ENCODE assay signal across 8 mouse cellular contexts in genomic region chr5:114825978-114826691, GRCm38 (mm10). TPM values are rescaled to one million over a fixed set of nuclear protein-coding genes. Genes with fewer than 3 reads are reported as not detected.
DNase-seq lines count a peak whose midpoint lies in the region; ATAC-seq and TF ChIP-seq lines count a peak whose summit lies in the region.

No protein-coding gene starts in this region.

- peak; percentile 74 for ATAC-seq in heart, embryonic 14.5 days (ENCODE audit: insufficient number of reproducible peaks, insufficient read depth, low FRiP score, low read depth)
- peak; percentile 85 for ATAC-seq in megakaryocyte, adult 5-6 weeks (ENCODE audit: poor library complexity, severe bottlenecking)

- DNase-seq in CD4-positive helper T cell, adult 2 months (ENCODE audit: low read depth, low spot score), result peak; percentile 96
- DNase-seq in T-cell, adult 2 months (ENCODE audit: low spot score), result peak; percentile 90
- peak; percentile 90 for DNase-seq in kidney, postnatal 14 days
- DNase-seq in spleen, adult 2 months (ENCODE audit: low read depth in 1 of 2, low spot score in 2 of 2), result peak; percentile 82 to 84
- DNase-seq in layer of hippocampus, postnatal 14 days (ENCODE audit: low spot score in 2 of 2), result no peak

- no peak overlapping the region for H3K27ac ChIP-seq in cortical plate, adult 2 months (ENCODE audit: insufficient read depth, low read length)
- H3K27ac ChIP-seq in heart, embryonic 14.5 days (replicated peaks in 1 of 2; ENCODE audit: control insufficient read depth in 1 of 2, insufficient read depth in 1 of 2, low read depth in 2 of 2, low read length in 2 of 2), result no peak overlapping the region
- no peak overlapping the region for H3K27ac ChIP-seq in spleen, adult 2 months (ENCODE audit: insufficient read depth, low read length)

- no peaks in the 10 kb centered on the region for H3K4me1 ChIP-seq in cortical plate, adult 2 months (ENCODE audit: control insufficient read depth, insufficient read depth, low read length)
- peaks cover 3 to 5% of the 10 kb centered on the region in 2 experiments; a peak in 1 of 4 replicates for H3K4me1 ChIP-seq in heart, embryonic 14.5 days (ENCODE audit: control insufficient read depth in 2 of 2, insufficient read depth in 2 of 2, low read length in 2 of 2)
- peaks cover 5% of the 10 kb centered on the region for H3K4me1 ChIP-seq in spleen, adult 2 months (ENCODE audit: control insufficient read depth, insufficient read depth, insufficient read length)

- H3K36me3 ChIP-seq in heart, embryonic 14.5 days (ENCODE audit: control insufficient read depth, insufficient read depth, low read length), result 0 out of 2 replicates have a peak, but pooled peaks cover 3% of the 10 kb centered on the region
- no peaks in the 10 kb centered on the region for H3K36me3 ChIP-seq in spleen, adult 2 months (ENCODE audit: control insufficient read depth, insufficient read depth, low read length)

- H3K4me2 ChIP-seq in heart, embryonic 14.5 days (ENCODE audit: low read length), result peak overlapping the region; percentile 67

- peak overlapping the region; percentile 53 for H3K9ac ChIP-seq in heart, embryonic 14.5 days (ENCODE audit: low read length)

- H3K27me3 ChIP-seq in heart, embryonic 14.5 days (ENCODE audit: control insufficient read depth, insufficient read depth, low read length), result no peaks in the 10 kb centered on the region
- no peaks in the 10 kb centered on the region for H3K27me3 ChIP-seq in spleen, adult 2 months (ENCODE audit: control insufficient read depth, insufficient read depth, low read length)

- H3K4me3 ChIP-seq in cortical plate, adult 2 months (ENCODE audit: insufficient read depth, low read length), result peak overlapping the region; percentile 17
- peak overlapping the region; percentile 34 to 42 for H3K4me3 ChIP-seq in heart, embryonic 14.5 days (ENCODE audit: control insufficient read depth in 1 of 2, insufficient read depth in 1 of 2, low read depth in 1 of 2, low read length in 2 of 2)
- peak overlapping the region; percentile 49; the same call in 1 of the 2 replicates for H3K4me3 ChIP-seq in spleen, adult 2 months (ENCODE audit: extremely low read depth, insufficient read depth, insufficient read length)

- H3K9me3 ChIP-seq in heart, embryonic 14.5 days (ENCODE audit: control insufficient read depth, low read length), result peaks cover 5% of the 10 kb centered on the region; the same call in 1 of the 2 replicates

- 7% methylated on average over 27 of the region's 27 CpGs for WGBS in heart, embryonic 14.5 days
- WGBS in spleen, adult 2 months, result 11% methylated on average over 26 of the region's 27 CpGs

- TF ChIP-seq POLR2A in cortical plate, adult 2 months (IDR thresholded peaks at IDR 0.05; ENCODE audit: extremely low read depth, insufficient read depth, low read length), result no peak
- no peak for TF ChIP-seq POLR2A in spleen, adult 2 months (IDR thresholded peaks at IDR 0.05; ENCODE audit: low read depth, low read length)

- TF ChIP-seq CTCF in cortical plate, adult 2 months (IDR thresholded peaks at IDR 0.05; ENCODE audit: extremely low read depth, insufficient read depth, low read length), result no peak
- TF ChIP-seq CTCF in spleen, adult 2 months (IDR thresholded peaks at IDR 0.05; ENCODE audit: extremely low read depth, insufficient read depth, insufficient read length, insufficient replicate concordance), result no peak

RNA-seq across cellular contexts. Expression of gene 1500011B03Rik, which starts 2.9 kb away (rescaled TPM):
- 232 and 245 TPM in 2 replicates for polyA plus RNA-seq in cortical plate, adult 2 months (2012; rRNA removed)
- 52.5 and 58.7 TPM in 2 replicates for polyA plus RNA-seq in heart, embryonic 14.5 days (2014; fragmentation: Nextera tagmentation; extraction: Ambion mirVana)
- 30.6 and 45.3 TPM in 2 replicates for total RNA-seq in megakaryocyte, adult 5-6 weeks (2015)
- 19.1 and 24.0 TPM in 2 replicates for total RNA-seq in megakaryocyte, adult 5-6 weeks (2017)
- polyA plus RNA-seq in spleen, adult 2 months (2012; rRNA removed), result 24.1 and 38.5 TPM in 2 replicates
- 100 to 1,000 TPM; 148 to 161 TPM for total RNA-seq in layer of hippocampus, postnatal 14 days (2021)

RNA-seq across cellular contexts. Expression of gene 4930519G04Rik, which starts 27.3 kb away (rescaled TPM):
- polyA plus RNA-seq in cortical plate, adult 2 months (2012; rRNA removed), result 0.06 TPM in 1 of 2 replicates, not detected in the other
- not detected in 2 replicates for polyA plus RNA-seq in heart, embryonic 14.5 days (2014; fragmentation: Nextera tagmentation; extraction: Ambion mirVana)
- 0.16 and 0.30 TPM in 2 replicates for total RNA-seq in megakaryocyte, adult 5-6 weeks (2015)
- total RNA-seq in megakaryocyte, adult 5-6 weeks (2017), result 0.24 and 0.84 TPM in 2 replicates
- polyA plus RNA-seq in spleen, adult 2 months (2012; rRNA removed), result 0.05 TPM in 1 of 2 replicates, not detected in the other
- total RNA-seq in layer of hippocampus, postnatal 14 days (2021), result not detected

RNA-seq across cellular contexts. Expression of gene Gm9936, which starts 32.3 kb away (rescaled TPM):
- 0.25 and 0.36 TPM in 2 replicates for polyA plus RNA-seq in cortical plate, adult 2 months (2012; rRNA removed)
- polyA plus RNA-seq in heart, embryonic 14.5 days (2014; fragmentation: Nextera tagmentation; extraction: Ambion mirVana), result not detected in 2 replicates
- total RNA-seq in megakaryocyte, adult 5-6 weeks (2015), result not detected in 2 replicates
- not detected in 2 replicates for total RNA-seq in megakaryocyte, adult 5-6 weeks (2017)
- not detected in 2 replicates for polyA plus RNA-seq in spleen, adult 2 months (2012; rRNA removed)
- total RNA-seq in layer of hippocampus, postnatal 14 days (2021), result under 1 TPM; 0.88 to 0.97 TPM

RNA-seq across cellular contexts. Expression of gene Git2, which starts 50.8 kb away (rescaled TPM):
- 44.0 and 44.1 TPM in 2 replicates for polyA plus RNA-seq in cortical plate, adult 2 months (2012; rRNA removed)
- 32.6 TPM in 2 replicates for polyA plus RNA-seq in heart, embryonic 14.5 days (2014; fragmentation: Nextera tagmentation; extraction: Ambion mirVana)
- total RNA-seq in megakaryocyte, adult 5-6 weeks (2015), result 93.8 and 97.0 TPM in 2 replicates
- 87.1 and 107 TPM in 2 replicates for total RNA-seq in megakaryocyte, adult 5-6 weeks (2017)
- 71.6 and 92.1 TPM in 2 replicates for polyA plus RNA-seq in spleen, adult 2 months (2012; rRNA removed)
- total RNA-seq in layer of hippocampus, postnatal 14 days (2021), result 10 to 100 TPM; 41.1 to 48.5 TPM

RNA-seq across cellular contexts. Expression of gene Ankrd13a, which starts 51.7 kb away (rescaled TPM):
- 36.2 and 38.5 TPM in 2 replicates for polyA plus RNA-seq in cortical plate, adult 2 months (2012; rRNA removed)
- 41.2 and 42.3 TPM in 2 replicates for polyA plus RNA-seq in heart, embryonic 14.5 days (2014; fragmentation: Nextera tagmentation; extraction: Ambion mirVana)
- total RNA-seq in megakaryocyte, adult 5-6 weeks (2015), result 169 and 170 TPM in 2 replicates
- total RNA-seq in megakaryocyte, adult 5-6 weeks (2017), result 204 and 225 TPM in 2 replicates
- polyA plus RNA-seq in spleen, adult 2 months (2012; rRNA removed), result 69.3 and 84.0 TPM in 2 replicates
- 10 to 100 TPM; 41.7 to 42.3 TPM for total RNA-seq in layer of hippocampus, postnatal 14 days (2021)

Comparison
In these comparisons a context has a peak if more than half of its experiments do, and no peak if none do; other contexts are left out.
1. DNase-seq: peak in CD4-positive helper T cell, adult 2 months (single experiment), T-cell, adult 2 months (single experiment), kidney, postnatal 14 days (single experiment) and spleen, adult 2 months (2 of 2); none in layer of hippocampus, postnatal 14 days (0 of 2).
2. Peak in every context shown above with its lines, with median percentiles within 50 percentile points of each other: H3K4me3 ChIP-seq.